Mouse (Mus musculus): ENCODE measurements around the gene Rbp7.

- TF ChIP-seq CTCF (IDR thresholded peaks at IDR 0.05) (peak; percentile 64), EP300 (IDR thresholded peaks at IDR 0.05) (no peak)
Observed at GRCm38 (mm10) chr4:149485825-149486206, 31.0 kb upstream of the Rbp7 start.

All from lung, postnatal 0 days (tissue).